Mouse (Mus musculus) lung, embryonic 14.5 days (tissue): ENCODE measurements around the gene Nr1d1. TPM values are rescaled to one million over a fixed set of nuclear protein-coding genes. Genes with fewer than 3 reads are reported as not detected.
A peak's percentile ranks its signal among the peaks of the same experiment; 100 is the strongest.

Source experiments
- ATAC-seq: fragments of 200-750 bp; cut with Nextera tagmentation; 2 replicates; pipeline ENCODE4 v1.8.0; 2017; ENCODE audit warnings: mild to moderate bottlenecking, moderate TSS enrichment, moderate library complexity; ENCODE audit not compliant: insufficient read depth
- DNase-seq: peaks from one replicate; pipeline ENCODE4 v3.0.0-alpha.2; 2015
- H3K27ac ChIP-seq: fragments of 300-500 bp; sonication (generic); 2 replicates; pipeline ENCODE4 v1.5.1; 2014; ENCODE audit warnings: low read depth, mild to moderate bottlenecking, moderate library complexity
- H3K27me3 ChIP-seq: fragments of 300-500 bp; sonication (generic); 2 replicates; pipeline ENCODE4 v1.6.1; 2014; ENCODE audit warnings: low read length, control low read depth; ENCODE audit not compliant: insufficient read depth
- H3K36me3 ChIP-seq: fragments of 300-500 bp; sonication (generic); 2 replicates; pipeline ENCODE4 v1.6.1; 2014; ENCODE audit warnings: control low read depth; ENCODE audit not compliant: insufficient read depth
- H3K4me1 ChIP-seq: fragments of 300-500 bp; sonication (generic); 2 replicates; pipeline ENCODE4 v1.6.1; 2014; ENCODE audit warnings: antibody characterized with exemption, control low read depth; ENCODE audit not compliant: insufficient read depth
- H3K4me2 ChIP-seq: fragments of 300-500 bp; sonication (generic); 2 replicates; pipeline ENCODE4 v1.6.1; 2014; ENCODE audit warnings: mild to moderate bottlenecking
- H3K4me3 ChIP-seq: fragments of 300-500 bp; sonication (generic); 2 replicates; pipeline ENCODE4 v1.5.1; 2014; ENCODE audit warnings: low read depth, low read length
- H3K9ac ChIP-seq: fragments of 300-500 bp; sonication (generic); 2 replicates; pipeline ENCODE4 v1.6.1; 2014
- H3K9me3 ChIP-seq: fragments of 300-500 bp; sonication (generic); 2 replicates; pipeline ENCODE4 v1.6.1; 2016; ENCODE audit warnings: low read depth, low read length, control low read depth
- CTCF ChIP-seq: IDR thresholded peaks from 2 replicates; pipeline ENCODE4 v1.5.1; 2016; ENCODE audit warnings: antibody characterized with exemption, low read depth
- WGBS: fragments of 180-500 bp; shearing (Covaris S2); extraction: QIAGEN DNeasy Blood & Tissue Kit; methylation state at CpG from one replicate; pipeline ENCODE4 v1.1.7; 2014; 5-methylcytosine and 5-hydroxymethylcytosine counted together
- polyA plus RNA-seq: library from polyadenylated mRNA; unstranded; fragments of >200 nt; fragmentation: Nextera tagmentation; extraction: Ambion mirVana; gene quantifications from 2 replicates; pipeline ENCODE4 v1.2.1, GENCODE M21; 2014

The Nr1d1 gene
- polyA plus RNA-seq, 1 experiment from 2014 or later: 1.4 TPM

DNA sequence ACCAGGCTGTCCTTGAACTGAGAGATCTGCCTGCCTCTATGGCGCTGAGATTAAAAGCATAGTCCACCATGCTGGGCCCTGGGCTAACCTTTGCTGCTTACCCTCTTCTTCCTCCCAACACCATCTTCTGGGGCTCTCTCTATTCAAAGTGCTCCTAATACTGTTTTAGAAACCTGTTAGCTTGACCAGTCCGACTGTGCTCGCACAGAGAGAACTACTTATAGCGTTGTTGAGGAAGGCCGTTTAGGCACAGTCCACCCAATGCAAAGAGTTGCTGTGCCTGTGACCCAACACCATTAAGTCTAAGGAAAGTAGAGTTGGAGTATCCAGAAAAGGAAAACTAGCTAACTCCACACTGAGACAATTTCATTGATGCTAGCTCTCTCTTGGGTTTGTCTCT is 13.0 kb upstream of the Nr1d1 start:
- no peak overlapping the region for H3K9ac ChIP-seq
- no peaks in the 10 kb centered on the region for H3K36me3 ChIP-seq
- H3K27me3 ChIP-seq: no peaks in the 10 kb centered on the region
- no peak for TF ChIP-seq CTCF
- H3K4me3 ChIP-seq: no peak overlapping the region
- H3K9me3 ChIP-seq: no peaks in the 10 kb centered on the region
- H3K4me1 ChIP-seq: peaks cover 33% of the 10 kb centered on the region
- 87% methylated on average over 5 of the region's 5 CpGs for WGBS
- DNase-seq: no peak
- ATAC-seq: no peak
- H3K4me2 ChIP-seq: no peak overlapping the region
- peak overlapping the region; percentile 78 for H3K27ac ChIP-seq

DNA sequence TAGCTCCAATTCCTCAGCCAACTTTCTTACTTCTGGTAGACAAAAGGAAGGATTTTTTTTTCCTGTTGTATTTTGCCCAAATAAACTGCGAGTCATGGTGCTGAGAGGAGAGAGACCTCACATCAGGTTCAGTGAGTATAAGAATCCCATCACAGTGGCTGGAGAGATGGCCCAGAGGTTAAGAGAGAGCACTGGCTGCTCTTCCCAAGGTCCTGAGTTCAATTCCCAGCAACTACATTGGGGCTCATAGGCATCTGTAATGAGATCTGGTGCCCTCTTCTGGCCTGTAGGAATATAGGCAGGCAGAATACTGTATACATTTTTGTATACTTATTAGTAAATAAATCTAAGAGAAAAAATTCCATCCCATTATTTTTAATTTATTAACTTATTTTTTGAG is 12.6 kb upstream of the Nr1d1 start:
- H3K4me1 ChIP-seq: peaks cover 38% of the 10 kb centered on the region
- H3K36me3 ChIP-seq: no peaks in the 10 kb centered on the region
- H3K27ac ChIP-seq: peak overlapping the region; percentile 96
- no peaks in the 10 kb centered on the region for H3K27me3 ChIP-seq
- H3K9ac ChIP-seq: no peak overlapping the region
- DNase-seq: peak; percentile 53
- peak; percentile 66 for TF ChIP-seq CTCF
- ATAC-seq: no peak
- H3K9me3 ChIP-seq: no peaks in the 10 kb centered on the region
- no peak overlapping the region for H3K4me2 ChIP-seq
- no peak overlapping the region for H3K4me3 ChIP-seq
- WGBS: 85% methylated on average over 1 of the region's 1 CpGs

DNA sequence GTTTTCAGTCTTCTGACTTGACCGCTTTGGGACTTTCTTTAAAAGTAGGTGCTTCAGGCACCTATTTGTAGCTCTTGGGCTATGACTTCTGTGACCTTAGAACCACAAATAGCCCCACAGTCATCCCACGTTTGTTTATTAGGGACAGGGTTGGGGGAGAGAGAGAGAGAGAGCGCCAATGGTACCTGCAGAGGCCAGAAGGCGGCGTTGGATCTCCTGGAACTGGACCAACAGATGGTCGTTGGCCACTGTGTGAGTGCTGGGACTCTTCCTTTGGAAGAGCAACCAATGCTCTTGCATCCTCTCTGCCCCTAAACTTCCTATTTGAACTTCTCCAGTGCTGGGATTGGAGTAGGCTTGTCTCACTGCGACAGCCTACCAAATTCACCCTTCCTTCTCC is 12.1 kb upstream of the Nr1d1 start:
- WGBS: 26% methylated on average over 7 of the region's 7 CpGs
- no peak overlapping the region for H3K4me3 ChIP-seq
- peak overlapping the region; percentile 58 for H3K4me2 ChIP-seq
- no peaks in the 10 kb centered on the region for H3K36me3 ChIP-seq
- peak overlapping the region; percentile 96 for H3K27ac ChIP-seq
- H3K27me3 ChIP-seq: no peaks in the 10 kb centered on the region
- no peak overlapping the region for H3K9ac ChIP-seq
- ATAC-seq: no peak
- no peak for DNase-seq
- no peaks in the 10 kb centered on the region for H3K9me3 ChIP-seq
- peaks cover 42% of the 10 kb centered on the region for H3K4me1 ChIP-seq
- no peak for TF ChIP-seq CTCF

DNA sequence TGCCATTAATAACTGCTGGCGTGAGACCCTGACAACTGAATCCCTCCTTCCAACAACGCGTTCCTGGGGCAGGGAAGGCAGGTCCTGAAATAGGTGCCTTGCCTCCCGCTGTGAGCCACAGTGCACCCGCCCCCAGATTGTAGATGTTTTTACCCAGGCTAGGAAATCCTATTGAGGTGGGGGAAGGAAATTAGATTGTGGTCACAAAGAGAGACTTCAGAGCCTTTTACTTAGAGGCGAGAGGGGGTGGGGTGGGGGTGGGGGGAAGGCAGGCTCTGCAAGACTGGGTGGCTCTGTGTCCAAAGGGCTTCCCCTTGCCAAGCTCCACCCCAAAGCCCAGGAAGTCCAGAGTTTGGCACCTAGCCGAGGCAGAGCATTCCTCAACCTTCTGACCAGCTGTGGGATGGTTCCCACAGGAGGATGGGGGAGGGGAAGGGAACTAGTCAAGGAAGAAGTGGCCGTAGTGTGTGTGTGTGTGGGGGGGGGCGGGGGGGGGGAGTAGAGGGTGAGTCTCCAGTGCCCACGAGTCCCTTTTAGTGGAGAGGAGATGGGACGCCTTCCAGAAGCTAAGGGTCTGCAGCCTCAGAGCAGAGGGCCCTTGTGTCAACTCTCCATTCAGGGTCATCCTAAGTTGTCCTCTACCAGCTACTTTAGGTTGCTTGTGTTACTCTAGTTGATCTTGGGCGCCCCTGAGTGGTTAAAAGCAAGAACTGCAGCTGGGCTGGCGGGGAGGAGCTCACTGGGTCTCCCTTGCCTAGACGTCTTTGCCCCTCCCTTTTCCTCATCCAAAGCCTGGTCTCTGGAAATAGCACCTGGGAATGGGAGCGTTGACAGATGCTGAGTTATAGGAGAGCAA is 11.5 kb upstream of the Nr1d1 start:
- Histone ChIP-seq H3K27ac (peak overlapping the region; percentile 96), H3K4me1 (peaks cover 49% of the 10 kb centered on the region), H3K4me2 (peak overlapping the region; percentile 58), H3K4me3 (peak overlapping the region; percentile 22), H3K27me3 (no peaks in the 10 kb centered on the region), H3K36me3 (no peaks in the 10 kb centered on the region), H3K9me3 (no peaks in the 10 kb centered on the region), H3K9ac (no peak overlapping the region)
- 1% methylated on average over 15 of the region's 15 CpGs for WGBS
- peak; percentile 71 for ATAC-seq
- peak; percentile 99 for DNase-seq
- peak; percentile 90 for TF ChIP-seq CTCF

DNA sequence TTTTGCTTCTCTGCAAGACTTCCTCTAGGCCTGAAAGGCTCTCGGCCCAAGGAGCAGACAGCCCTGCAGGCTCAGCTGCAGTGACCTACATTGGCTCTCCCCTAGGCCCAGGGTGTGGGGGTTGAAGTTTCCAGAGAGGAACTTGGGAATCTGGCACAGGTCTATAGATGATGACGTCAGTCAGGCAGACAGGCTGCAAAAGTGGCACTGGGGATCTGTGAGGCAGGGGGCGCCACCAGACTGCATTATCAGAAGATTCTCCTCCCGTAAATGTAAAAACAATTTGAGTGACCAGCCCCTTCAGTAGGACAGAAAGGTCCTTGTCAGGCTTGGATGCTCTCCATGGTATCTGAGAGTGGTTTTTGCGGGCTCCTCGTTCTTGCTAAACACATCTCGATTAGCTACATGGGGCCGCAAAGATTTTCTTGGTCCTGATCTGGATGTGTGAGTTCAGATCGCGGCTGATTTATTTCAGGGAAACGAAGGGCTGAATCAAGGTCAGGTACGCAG is 10.7 kb upstream of the Nr1d1 start:
- Histone ChIP-seq H3K9ac (no peak overlapping the region), H3K27me3 (no peaks in the 10 kb centered on the region), H3K27ac (peak overlapping the region; percentile 96), H3K4me1 (peaks cover 50% of the 10 kb centered on the region), H3K4me3 (peak overlapping the region; percentile 22), H3K9me3 (no peaks in the 10 kb centered on the region), H3K4me2 (peak overlapping the region; percentile 58), H3K36me3 (no peaks in the 10 kb centered on the region)
- ATAC-seq (no peak), DNase-seq (peak; percentile 91)
- TF ChIP-seq CTCF: peak; percentile 68
- 5% methylated on average over 12 of the region's 12 CpGs for WGBS

DNA sequence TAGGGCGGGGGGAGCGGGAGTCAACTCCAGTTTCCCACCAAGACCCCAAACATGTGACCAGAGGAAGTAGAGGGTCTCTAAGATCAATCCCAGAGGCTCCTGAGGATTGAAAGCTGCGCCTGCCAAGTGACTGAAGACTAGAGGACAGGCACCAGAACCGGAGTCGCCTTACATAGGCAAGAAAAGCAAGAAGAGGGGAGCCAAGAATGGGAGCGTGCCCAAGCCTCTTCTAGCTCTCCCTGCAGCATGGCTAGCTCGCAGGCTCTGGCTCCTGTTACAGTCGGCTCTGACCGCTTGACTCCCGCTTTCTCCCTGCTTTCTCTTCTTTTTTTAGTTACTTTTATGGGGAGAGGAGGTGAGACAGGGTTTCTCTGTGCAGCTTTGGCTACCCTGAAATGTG is 10.1 kb upstream of the Nr1d1 start:
- ATAC-seq (no peak), DNase-seq (no peak)
- WGBS: 59% methylated on average over 10 of the region's 10 CpGs
- Histone ChIP-seq H3K4me1 (peaks cover 50% of the 10 kb centered on the region), H3K4me3 (no peak overlapping the region), H3K4me2 (0 out of 2 replicates have a peak overlapping the region, but pooled peaks have one; percentile 1), H3K27ac (peak overlapping the region; percentile 96), H3K9ac (no peak overlapping the region), H3K9me3 (no peaks in the 10 kb centered on the region), H3K27me3 (no peaks in the 10 kb centered on the region), H3K36me3 (no peaks in the 10 kb centered on the region)
- no peak for TF ChIP-seq CTCF

DNA sequence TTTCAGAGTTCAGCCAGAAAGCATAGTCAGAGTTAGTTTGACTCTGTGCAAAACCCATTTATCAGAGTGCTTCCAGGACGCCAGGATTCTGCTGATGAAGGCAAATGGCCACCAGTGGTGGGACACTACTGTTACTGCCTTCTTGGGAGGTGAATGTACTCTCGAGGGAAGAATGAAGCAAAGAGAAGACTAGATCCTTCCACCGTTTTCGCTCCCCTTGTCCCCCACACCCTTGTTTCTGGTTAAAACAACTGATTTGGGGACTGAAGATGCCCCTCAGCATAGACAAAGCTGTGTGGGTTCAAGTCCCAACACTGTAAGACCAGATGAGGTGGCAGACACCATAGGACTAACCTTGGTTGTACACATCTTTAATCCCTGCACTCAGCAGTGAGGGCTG is 9.0 kb upstream of the Nr1d1 start:
- no peak for ATAC-seq
- Histone ChIP-seq H3K4me3 (no peak overlapping the region), H3K4me1 (peaks cover 45% of the 10 kb centered on the region), H3K9ac (no peak overlapping the region), H3K4me2 (no peak overlapping the region), H3K27ac (peak overlapping the region; percentile 98), H3K27me3 (no peaks in the 10 kb centered on the region), H3K36me3 (no peaks in the 10 kb centered on the region), H3K9me3 (no peaks in the 10 kb centered on the region)
- 59% methylated on average over 4 of the region's 4 CpGs for WGBS
- TF ChIP-seq CTCF: no peak
- no peak for DNase-seq
